Mouse (Mus musculus) spleen, postnatal 10 days (tissue): Measurements from ENCODE around the gene Il1b.

ENCODE experiments used
- DNase-seq, 2 experiments: peaks; one replicate each; pipeline ENCODE4 v3.0.0; 2021 to 2022; ENCODE audit warnings: low spot score in 2 of 2

Il1b gene

DNA sequence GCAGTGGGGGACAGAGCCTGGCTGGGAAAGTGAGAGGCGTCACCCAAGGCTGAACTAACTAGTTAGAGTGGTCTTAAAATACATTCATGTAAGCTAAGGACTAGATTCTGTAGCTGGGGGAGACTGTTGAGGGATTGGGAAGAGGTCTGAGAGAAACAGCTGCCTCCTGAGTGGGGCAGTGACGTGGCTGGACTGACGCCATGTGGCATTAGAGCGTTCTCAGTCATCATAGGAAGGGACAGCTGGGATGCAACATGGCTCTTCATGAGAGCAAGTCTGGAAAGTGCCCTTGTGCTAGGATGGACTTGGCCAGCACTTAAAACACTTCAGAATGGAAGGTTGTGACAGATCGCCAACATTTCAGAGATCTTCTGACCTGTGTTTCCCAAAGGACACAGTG lies 2.1 kb downstream of the Il1b start:
- no peak for DNase-seq

DNA sequence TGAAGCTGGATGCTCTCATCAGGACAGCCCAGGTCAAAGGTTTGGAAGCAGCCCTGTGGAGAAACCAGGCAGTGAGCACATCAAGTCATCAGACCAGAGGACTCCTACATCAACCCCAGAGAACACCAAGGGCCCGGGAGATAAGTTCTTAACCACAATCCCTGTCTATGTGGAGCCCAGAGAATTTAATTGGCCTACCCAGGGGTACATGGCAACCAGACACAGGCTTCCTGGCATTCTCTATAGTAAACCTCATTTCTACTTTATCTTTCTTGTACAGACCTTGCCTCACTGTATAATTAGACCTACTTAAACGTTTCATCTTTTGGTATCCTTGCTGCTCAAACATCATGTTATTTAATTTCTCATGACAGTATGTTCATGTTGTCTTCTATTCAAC lies 2.8 kb downstream of the Il1b start:
- DNase-seq = no peak

DNA sequence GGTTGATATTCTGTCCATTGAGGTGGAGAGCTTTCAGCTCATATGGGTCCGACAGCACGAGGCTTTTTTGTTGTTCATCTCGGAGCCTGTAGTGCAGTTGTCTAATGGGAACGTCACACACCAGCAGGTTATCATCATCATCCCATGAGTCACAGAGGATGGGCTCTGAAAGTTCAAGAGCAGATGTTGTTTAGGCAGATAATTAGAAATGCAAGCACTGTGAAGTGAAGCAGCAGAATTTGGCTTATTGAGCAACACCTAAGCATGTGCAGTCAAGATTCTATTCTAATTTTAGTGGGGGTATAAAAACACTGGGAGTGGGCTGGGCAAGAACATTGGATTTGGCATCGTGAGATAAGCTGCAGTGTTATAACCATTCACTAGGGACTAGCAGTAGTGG lies 3.7 kb downstream of the Il1b start:
- no peak for DNase-seq

DNA sequence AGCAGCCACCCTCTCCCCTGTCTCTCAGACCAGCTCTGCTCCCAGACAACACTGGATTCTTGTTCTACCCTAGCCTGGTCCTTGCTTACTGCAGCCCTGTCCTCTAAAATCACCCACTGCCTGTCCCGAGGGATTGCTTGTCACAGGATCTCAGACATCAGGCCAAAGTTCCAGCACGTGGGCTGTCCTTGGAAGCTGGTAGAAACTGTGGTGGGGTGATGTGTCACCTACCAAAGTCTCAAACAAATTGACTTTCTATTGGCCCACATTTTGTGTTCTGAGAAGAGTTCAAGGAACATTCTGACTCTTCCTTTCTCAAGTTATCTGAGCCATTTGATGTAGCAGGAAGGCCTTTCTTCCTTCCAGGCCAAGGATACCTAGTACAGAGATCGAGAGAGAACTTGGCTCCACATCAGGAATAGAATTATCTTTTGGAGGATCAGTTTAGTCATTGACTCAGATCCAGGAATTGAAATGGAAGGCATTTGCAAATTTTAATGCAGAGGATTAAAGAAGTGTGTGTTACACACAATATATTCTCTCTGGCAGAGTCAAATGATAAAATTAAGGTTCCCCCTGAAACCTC lies 9.9 kb downstream of the Il1b start:
- no peak for DNase-seq

DNA sequence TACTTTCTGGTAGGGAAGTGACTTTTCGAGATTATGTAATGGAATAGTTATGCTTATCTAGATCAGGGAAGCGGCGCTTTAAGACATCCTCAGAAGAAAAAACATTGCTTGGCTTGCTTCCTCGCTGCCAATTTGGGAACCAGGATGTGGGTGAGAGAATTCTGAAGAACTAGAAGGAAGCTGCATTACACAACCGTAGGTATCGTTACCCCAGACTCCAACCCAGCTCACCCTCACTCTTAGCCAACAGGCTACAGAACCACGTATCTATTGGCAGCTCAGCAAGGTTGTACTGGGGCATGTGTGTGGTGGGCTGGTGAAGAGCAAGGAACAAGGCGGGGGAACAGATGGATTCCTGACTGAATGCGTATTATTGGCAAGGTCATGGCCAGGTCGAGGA lies 10.7 kb downstream of the Il1b start:
- DNase-seq = no peak

DNA sequence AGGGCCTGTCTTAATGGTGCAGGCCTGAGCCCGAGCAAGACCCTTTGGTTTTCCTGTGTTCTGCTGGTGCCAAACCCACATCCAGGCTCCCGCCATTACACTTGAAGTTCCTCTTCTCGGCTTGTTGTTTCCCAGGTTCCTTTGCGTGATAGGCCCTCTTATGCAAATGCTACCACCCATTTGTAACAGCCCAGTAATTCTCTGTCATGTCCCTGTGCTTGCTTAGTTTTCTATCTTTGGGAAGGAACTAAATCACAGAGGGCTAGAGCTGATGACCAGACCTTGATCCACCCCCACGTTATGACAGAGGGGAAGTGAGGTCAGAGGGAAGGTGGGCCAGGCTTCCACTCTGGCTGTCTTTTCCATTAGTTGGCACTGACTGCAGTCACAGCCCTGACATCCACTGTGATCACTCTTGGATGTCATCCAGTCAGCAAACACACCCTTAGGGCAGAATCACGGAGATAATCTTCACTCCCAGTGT lies 32.8 kb downstream of the Il1b start:
- DNase-seq = no peak

DNA sequence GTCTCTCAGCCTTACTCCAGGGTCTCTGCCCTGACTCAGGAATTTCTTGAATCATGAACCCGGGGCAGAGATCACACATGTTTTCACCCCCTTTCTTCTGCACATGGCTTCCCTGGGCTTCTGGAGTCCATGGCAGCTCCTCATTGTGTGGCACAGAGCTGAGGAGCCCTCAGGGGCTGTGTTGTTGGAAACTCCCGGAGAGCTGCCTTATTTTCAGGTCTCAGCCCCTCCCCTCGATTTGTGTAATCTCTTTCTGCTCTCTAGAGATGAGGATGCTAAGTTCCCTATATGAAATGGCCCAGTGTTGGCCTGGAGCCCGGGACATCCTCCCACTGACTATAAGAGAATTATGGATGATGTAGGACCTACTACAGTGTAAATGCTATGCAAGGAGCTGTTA lies 37.5 kb downstream of the Il1b start:
- DNase-seq = no peak

DNA sequence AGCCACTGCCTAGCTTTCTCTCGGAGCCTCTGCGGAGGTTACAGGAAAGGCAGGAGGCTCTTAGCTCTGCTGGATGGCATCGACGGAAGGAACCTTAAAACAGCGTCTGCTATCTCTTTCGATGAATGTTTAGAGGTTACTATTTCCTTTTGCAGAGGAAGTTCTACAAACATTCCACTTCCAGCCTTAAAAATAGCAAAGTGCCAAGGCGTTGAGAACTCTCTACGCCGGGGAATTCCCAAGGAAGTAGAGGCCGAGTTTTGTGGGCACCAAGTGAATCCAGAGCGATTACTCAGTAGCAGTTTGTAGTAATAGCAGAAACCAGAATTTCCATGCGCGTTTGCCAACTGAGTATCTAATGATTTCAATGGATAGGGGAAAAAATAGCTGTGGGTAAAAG lies 40.4 kb downstream of the Il1b start:
- DNase-seq = no peak

DNA sequence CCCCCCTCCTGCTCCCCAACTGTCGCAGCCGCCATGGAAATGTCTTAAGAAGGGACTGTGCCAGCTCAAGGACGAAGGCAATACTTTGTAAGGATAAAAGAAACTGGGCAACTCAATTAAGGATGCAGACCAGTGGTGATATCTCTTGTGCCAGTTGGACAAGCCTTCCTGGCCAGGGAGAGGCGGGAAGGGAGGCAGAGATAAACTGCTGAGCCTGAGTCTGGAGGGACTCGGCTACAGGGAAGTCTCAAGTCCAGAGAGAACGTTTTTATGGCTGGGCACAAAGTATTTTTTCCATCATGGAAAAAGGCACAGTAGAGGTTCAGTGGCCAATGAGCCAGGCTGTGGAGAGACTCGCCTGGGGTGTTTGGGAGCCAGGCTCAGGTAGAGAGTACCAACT lies 40.9 kb downstream of the Il1b start:
- no peak for DNase-seq

DNA sequence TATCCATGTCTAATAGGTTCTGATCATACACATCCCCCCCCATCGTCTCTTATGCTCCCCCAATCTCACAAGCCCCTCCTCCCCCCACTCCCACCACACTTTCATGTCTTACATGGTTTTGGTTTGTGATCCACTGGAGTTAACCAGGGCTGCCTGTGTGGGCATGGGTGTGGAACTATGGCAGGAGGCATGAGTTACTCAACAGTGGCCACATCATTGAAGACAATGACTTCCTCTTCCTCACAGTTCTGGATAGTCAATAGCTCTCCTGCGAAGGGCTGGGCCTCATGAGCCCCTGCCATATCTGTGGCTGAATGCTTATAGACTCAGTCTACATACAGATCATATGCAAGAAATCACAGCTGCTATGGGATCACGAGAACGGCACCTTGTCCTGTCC lies 42.7 kb downstream of the Il1b start:
- DNase-seq = no peak

DNA sequence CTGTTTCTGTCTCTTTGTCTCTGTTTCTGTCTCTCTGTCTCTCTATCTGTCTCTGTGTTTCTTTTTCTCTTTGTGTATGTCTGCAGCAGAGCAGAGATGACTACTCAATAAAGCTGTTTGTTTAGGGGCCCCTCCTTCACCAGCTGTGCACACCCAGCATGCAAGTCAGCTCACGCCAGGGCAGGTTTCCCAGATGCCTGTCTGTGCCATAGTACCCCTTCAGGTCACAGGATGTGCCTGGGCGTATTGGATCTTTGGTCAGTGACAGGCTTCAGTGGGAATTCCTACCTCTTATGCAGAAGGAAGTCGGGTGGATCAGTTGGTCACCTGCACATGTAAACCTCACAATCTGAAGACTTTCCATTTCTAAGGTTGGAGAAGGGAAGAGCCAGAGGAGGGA lies 46.7 kb downstream of the Il1b start:
- no peak for DNase-seq

DNA sequence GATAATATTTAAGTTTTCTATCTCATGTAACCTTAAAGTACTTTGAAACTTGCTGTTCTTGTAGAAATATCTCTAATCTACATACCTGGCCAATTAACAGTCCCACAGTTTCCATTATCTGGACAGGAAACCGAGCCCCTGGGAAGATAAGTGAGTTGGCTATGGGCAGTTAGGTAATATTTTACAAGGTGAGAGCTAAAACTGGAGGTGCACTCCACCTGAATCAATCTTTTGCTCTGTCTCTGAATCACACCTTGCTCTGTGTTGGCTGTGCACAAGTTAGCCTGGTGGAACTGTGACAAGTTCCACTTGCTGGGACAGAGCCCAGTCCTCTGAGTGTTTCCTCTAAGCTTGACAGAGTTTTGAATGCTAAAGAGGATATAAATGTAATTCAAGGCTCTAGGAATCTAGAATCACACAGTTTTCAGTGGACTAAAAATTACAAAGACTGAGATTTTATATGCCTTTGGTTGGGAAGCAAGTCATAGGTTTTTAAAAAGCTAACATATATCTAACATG lies 48.8 kb downstream of the Il1b start:
- no peak for DNase-seq

DNA sequence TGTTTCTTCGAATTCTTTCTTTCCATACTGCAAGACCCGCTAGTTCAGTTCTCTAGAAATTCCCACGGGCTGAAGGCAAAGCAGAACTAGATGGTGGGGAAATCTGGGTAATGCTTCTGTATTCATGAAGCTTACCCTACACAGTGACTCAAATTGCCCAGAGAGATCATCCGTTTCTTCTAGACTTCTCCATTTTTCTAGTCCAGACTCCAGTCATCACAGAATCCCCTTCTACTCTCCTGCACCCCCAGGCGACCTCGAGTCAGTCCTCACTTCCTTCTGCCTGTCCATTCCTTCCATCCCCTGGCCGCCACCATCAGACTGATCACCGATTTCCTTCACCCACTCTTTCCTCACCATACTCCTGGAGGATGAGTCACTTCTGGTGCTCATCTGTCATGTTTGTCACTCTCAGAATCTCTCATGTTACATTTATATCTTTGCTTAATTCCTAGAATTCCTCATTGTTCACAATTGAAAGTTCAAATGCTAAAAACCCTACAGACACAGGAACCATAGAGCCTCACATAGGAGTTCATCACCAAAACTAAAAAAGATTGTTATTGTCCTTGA lies 50.8 kb downstream of the Il1b start:
- no peak for DNase-seq

DNA sequence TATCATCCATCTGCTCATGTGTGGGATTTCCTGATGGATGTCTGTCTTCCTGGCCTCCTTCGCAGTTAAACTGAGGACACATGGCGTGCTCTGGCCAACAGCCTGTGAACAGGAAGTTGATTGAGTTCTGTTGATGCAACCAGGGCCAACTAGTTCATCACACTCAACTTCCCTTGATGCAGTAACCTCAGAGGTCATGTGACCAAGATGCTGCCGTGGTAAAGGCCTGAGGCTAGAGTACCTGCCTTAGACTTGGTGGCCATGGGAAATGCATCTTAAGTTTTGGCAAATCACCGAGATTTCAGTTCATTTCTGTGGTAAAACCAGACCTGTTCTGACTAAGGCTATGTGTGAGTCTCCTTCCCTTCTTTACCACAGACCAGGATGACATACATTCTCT lies 55.1 kb downstream of the Il1b start:
- DNase-seq = no peak

DNA sequence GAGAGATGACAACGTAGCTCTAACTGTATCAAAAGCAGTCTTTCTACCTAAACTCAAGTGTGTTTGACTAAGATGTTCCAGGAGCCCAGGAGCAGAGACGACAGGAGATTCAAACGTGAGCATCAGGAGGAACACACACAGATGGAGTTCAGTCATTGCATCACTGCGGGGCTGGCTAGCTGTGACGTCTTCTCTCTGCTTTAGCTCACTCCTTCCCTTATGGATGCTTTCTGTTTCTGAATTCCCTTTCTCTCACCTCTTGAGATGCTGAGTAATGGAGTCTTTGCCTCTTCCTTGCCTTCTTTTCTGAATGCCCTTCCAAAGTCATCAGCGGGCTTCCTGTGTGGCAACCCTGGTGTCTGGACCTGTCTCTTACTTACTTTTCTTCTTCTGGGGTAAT lies 56.1 kb downstream of the Il1b start:
- DNase-seq = no peak
